Mouse (Mus musculus) frontal cortex, adult (tissue): Measurements from ENCODE around the gene Gm20388.

Source experiments
- ATAC-seq: cut with Nextera tagmentation; 2 replicates; pipeline ENCODE4 v1.9.2; 2017; ENCODE audit warnings: mild to moderate bottlenecking, moderate library complexity, mixed read lengths; ENCODE audit not compliant: low TSS enrichment

Gene Gm20388

DNA sequence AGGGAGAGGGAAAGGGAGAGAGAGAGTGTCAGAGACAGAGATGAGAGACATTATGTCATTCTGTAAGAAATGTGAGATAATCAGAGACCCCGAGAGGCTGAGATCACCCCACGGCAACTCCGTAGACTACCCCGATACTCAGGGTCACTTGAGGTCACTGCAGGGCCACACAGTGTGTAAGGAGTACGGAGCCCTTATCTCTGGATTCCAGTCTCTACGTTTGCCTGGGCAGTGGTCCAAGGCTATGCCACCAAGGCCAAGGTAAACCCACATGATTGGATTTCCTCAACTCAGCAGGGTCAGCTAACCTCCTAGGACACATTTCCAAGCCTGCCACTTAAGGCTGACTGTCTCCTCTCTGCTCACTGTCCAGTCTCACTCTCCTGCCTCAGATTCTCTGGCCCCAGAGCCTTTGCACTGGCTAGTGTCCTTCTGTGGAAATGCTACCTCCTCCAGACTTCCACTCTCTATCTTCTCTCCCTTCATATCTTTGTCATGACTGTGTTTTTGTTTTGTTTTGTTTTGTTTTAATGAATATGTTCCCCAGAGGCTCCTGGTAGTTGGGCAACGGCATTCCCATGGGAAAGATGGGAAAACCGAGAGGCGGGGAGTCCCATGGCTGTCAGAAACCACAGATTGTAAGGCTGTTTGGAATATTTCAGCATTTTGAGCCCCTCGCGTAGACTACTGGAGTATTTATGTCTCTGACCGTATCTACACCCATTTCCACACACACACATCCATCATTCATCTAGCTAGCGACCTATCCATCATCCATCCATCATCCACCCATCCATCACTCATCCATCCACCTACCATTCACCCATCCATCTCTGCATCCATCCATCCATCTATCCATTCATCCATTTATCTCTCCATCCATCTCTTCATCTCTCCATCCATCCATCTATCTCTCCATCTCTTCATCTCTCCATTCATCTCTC is 2745.7 kb downstream of the Gm20388 start:
- ATAC-seq = no peak

DNA sequence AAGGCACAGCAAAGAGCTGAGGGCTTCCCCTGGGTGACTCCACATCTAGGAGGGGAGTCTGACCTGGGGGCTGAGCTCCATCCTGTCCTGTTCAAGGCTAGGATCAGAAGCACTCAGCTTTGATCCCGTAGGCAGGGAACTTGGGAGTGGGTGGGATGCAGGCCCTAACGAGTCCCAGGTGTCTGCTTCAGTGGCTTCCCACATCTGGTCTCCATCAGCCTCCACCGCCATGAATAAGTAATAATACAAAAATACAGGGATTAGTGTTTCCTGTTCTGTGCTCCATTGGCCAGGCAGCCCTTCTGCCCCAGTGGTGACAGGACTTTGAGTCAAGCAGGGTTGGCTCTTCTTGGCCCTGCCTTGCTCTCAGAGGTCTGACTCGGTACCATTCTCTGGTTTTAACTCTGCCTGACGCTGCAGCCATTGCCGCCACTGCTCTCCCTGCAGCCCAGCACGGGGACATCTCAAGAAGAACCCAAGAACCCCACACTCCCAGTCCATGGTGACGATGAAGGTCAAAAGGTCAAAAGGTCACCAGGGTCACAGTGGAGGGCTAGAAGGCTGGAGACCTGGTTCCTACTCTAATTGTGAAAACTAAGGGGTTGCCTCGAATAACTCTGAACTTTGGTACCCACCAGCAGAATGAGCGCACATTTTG is 2747.6 kb downstream of the Gm20388 start:
- ATAC-seq = no peak

DNA sequence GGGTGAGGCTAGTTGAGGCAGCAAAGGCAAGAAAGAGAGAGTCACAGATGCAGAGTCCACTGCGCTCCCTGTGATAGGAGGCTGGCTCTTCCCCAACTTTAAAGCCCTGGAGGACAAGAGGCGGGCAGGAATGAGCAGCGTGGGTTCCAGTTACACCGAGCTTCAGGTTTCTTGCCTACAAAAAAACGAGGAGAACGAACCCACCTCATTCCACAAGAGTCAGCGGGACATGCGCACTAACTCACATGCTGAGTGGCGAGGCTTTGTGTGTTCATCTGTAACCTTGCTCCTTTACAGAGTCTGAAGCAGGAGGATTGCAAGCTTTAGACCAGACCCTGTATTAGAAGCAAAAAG is 2748.1 kb downstream of the Gm20388 start:
- no peak for ATAC-seq

DNA sequence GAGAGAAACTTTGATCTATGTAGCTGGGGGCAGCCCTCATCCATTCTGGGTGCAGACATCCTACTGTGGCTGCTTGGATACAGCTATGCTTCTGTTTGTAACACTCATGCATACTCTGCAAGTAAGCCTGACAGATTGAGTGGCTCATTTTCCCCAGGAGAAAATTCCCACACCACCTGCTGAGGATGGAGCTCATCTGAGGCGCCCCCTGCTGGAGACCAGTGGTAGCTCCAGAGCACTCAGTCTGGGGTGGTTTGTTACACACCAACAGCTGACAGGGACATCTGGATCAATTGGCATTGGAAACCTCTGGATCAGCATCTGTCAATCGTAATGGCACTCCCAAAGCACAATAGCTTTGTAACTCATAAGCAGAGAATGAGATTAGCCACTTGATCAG is 2749.4 kb downstream of the Gm20388 start:
- ATAC-seq = no peak

DNA sequence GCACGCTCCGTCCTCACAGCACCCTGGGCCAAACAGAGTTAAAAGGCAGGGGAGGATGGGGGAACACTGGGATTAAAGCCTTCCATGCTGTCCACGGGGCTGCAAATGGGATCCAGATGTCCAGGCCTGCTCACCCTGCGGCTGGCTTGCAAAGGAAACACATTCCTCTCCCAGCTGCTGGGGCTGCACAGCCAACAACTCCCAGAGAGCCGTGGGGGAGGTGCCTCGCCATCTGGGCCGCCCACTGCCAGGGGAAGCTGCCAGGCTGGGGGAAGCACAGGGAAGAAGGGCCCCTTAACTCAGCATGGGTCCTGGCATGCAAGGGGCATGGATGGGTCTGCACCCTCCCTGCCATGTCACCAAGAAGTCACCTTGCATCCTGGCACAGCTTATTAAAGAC is 2750.5 kb downstream of the Gm20388 start:
- ATAC-seq = peak; percentile 50

DNA sequence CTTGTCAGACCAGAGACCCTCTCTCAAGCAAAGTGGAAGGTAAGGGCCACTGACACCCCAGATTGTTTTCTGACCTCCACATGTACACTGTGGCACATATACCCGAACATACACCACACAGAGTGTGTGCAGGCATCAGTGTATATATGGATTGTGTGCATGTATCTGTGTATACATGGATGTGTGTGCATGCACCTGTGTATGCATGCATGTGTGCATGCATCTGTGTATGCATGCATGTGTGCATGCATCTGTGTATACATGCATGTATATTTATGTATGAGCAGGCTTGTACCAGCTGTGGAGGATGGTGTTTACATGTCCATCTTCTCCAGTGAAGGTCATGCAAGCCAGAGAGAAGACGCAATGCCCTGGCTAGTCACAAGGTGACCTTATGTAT is 2751.3 kb downstream of the Gm20388 start:
- no peak for ATAC-seq

DNA sequence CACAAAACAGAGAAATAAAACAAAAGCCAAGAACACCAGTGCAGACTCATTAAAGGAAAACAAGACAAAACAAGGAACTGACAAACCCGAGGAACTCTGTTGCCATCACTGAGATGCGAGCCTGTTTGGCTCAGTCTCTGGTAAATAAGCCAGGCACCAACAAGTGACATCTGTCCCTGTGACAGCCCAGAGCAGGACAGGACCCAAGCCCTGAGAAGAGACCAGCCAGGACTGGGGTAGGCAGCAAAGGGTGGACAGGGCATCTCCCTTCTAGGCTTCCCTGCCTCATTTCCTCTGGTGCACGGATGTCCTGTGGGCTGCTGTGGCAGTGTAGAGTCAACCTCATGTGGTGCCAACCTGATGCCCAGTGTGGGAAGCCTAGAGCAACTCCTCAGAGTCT is 2752.5 kb downstream of the Gm20388 start:
- ATAC-seq = no peak

DNA sequence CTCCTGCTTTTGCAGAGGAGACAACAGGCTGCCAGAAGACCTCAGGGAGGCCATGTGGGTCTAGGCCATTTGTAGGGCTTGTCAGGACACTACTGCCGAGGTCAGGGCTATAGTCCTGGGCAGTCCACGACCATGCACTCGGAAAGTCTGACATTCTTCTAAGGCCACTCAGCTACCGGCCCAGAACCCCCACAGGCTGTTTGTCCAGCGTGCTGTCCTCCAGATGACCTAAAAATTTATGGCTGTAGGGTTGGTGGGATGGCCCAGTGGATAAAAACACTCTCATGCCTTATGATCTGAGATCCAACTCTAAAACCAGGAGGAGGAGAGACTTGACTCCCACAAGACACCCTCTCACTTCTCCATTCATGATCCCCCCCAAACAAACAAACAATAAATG is 2753.0 kb downstream of the Gm20388 start:
- no peak for ATAC-seq

DNA sequence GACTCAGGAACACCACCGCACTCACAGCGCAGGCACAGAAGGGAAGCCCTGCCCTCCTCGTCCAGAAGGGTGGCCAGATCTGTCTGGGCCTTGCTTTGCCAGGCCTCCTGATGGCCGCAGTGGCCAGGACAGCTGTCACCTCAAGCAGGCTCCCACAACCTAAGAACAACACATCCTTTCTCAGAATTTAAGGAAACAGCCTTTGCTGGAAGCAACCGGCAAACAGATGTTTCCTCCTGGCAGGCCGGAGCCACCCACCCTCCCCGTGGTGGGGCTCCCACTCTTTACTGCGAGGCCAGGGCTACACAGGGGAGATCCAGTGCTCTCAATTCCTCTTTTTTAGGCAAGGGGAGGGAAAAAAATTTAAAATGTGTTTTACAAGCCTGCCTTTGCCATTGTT is 2754.6 kb downstream of the Gm20388 start:
- no peak for ATAC-seq

DNA sequence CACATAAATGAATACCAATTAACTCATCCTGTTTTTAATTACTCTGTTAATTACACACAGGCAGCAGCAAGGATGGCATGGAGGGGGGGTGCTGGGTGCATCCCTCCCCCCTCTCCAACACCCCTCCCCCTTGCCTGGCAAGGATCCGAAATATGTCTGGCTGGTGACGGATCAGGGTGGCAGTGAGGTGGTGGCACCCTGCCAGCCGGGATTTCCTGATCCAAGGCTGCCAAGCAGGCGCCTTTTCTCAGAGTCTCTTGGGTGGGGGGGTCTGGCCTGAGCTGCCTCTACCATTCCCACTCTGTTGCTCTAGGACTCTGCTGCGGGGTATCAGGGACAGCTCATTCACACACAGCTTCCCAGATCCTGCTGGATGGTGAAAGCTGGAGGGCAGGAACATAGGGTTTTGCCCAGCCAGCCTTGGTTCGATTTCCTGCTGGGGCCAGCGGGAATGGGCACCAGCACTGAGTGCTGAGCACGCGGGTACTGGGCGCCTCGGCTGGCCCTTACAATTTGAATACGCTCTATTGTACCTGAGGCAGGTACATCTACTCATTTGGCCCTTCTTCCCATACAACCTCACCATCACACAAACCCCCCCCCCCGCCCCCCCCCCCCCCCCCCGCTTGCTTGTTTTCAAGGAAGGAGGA is 2755.2 kb downstream of the Gm20388 start:
- no peak for ATAC-seq

DNA sequence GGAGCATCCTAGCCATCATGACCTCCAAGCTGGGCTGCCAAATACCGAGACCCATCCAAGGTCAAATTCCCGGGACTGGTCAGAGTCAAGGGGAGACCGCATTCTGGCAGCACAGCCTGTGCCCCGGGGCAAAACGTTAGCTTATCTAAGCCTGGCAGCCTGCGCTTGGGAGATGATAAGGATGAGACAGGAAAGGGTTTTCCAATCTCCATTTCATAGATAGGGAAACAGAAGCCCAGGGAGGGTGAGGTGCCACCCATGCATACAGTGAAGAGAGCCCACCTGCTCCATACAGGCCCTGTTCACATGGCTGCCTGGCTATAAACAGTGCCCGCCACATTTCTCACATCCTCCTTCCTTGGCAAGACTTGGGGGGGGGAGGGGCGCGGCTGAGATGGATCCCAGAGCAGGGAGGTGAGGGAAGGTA is 2755.7 kb downstream of the Gm20388 start:
- ATAC-seq = no peak

DNA sequence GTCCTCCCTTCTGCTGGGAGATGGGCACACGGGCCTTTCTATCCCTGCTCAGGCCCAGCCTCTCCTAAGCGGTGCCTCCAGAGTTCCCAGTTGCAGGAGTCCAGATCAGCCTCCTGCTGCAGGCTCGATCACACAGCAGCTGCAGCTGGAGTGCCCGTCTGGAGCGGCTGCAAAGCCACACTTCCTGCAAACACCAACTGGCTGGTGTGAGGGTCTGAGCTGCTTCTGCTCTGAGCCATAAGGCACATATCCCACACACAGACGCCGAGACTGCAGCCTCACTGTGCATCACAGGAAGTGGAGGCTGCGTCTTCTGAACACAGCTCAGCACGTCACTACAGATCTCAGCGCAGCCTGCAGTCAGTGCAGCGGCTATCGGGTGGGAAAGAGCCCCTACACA is 2756.2 kb downstream of the Gm20388 start:
- peak; percentile 80 for ATAC-seq

DNA sequence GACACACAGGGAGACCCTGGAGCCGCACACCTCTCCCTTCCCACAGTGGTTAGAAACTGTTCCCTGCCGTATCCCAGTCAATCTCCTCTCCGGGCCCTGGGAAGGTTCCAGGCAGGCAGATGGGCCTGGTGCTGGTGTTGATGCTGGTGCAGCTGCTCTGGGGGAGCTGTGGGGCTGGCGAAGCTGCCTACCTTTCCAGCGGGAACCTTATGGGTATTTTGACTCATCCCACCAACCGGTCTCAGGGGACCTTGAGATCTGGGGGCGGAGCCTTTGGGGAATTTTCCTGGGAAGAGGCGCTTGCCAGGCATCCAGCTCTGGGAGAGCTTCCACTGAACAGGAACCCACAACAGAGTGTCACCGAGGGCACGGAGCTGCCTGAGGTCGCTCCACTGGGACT is 2757.2 kb downstream of the Gm20388 start:
- ATAC-seq = peak; percentile 58

DNA sequence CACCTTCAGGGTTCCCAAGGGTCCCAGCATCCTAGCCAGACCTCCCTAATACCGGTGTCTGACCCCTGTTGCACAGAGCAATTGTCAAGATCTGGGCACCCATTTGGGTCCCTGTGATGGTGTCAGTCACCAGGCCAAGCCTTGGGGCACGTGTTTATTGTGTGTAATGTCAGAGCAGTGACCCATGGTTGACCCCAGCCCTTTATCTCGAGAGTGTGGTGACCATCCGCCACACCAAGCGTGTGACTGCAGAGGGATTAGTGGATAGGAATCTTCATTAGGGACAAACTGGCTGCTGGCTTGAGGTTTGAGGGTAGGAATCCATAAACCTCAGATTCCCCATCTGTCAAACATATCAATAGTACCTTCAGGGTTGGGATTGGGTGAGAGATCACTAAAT is 2758.7 kb downstream of the Gm20388 start:
- ATAC-seq = no peak

DNA sequence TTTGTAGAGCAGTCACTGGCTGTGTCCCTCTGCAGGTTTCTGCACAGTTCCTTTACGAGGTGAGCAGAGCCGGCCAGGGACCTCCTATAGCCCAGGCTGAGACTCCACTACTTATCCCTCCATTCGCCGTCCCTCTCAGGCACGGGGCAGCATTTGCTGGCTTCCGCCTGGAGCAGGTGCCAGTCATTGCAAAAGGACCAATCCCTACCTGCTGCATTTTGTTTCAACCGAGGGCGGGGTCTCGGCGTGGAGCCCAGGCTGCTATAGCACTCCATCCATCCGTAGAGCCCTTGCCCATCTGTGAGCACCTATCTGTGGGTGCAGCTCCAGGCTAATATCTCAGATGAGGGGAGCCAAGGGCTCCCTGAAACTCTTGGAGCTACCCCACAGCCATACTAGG is 2759.4 kb downstream of the Gm20388 start:
- ATAC-seq = no peak

DNA sequence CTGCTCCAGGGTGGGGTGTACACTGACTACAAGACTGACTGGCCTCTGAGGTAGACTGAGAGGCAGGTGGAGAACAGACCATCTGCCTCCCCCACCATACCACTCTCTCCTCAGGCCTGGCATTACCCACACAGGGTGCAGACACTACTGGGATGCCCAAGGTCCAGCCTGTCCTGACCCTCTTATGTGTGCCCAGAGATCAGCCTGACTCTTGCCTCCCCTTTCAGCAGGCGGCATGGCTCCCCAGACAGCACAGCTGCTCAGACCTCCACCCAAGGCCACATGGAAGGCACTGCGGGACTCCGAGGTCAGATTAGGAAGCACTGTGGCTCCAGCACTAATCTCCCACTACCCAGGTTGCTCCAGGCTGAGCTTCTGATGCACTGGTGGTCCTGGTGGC is 2760.1 kb downstream of the Gm20388 start:
- no peak for ATAC-seq

DNA sequence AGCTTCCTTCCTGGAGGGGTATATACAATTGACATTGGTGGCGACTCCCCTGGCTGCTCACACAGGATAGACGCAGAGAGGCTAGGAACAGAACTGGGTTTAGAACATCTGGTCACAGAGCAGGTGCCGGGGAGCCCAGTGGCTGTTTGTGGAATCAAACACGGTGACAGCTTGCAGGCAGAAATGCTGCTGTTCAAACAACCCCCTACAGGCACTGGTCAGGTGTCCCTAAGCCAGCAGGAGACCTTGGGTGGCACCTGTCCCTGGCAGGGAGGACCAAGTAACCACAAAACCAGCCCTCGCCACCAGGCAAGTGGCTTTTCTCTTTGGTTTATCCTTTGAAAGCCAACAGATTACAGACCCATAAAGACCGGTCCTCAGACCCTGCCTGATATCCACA is 2761.3 kb downstream of the Gm20388 start:
- ATAC-seq = no peak

DNA sequence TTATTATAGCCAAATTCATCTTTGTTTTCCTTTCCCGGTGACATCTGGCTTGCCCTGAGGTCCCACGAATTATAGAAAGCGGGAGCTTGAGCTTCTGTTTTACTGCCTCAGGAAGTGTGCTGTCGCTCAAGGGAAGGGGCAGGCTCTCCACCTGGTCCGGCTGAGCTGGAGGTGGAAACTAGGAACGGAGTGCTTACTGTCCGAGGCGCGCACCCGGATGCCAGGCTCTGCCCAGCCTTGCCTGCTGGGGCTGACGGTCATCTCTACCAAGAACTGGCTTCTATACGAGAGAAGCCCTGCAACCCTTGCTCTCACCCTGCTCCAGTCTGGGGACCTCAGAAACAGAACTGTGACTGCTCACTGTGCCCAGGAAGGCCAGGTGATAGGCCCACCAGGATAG is 2763.3 kb downstream of the Gm20388 start:
- ATAC-seq = no peak

DNA sequence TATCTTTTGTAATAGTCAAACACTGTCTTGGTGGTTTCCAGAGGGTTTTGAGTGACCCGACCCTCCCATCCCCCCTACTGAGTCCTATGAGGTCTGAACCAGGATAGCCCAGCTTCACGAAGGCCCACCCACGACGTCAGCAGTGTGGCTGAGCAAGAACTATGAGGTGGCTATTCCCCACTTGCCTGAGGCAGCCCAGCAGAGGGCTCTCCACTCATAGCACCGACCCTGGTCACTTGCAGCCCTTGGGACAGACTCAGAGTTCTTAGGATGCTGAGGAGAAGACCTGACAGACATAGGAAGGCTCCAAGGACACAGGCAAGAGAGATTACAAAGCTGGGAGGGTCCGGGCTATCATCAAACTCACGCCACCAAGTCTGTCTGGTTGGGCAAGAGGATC is 2764.4 kb downstream of the Gm20388 start:
- ATAC-seq = no peak

DNA sequence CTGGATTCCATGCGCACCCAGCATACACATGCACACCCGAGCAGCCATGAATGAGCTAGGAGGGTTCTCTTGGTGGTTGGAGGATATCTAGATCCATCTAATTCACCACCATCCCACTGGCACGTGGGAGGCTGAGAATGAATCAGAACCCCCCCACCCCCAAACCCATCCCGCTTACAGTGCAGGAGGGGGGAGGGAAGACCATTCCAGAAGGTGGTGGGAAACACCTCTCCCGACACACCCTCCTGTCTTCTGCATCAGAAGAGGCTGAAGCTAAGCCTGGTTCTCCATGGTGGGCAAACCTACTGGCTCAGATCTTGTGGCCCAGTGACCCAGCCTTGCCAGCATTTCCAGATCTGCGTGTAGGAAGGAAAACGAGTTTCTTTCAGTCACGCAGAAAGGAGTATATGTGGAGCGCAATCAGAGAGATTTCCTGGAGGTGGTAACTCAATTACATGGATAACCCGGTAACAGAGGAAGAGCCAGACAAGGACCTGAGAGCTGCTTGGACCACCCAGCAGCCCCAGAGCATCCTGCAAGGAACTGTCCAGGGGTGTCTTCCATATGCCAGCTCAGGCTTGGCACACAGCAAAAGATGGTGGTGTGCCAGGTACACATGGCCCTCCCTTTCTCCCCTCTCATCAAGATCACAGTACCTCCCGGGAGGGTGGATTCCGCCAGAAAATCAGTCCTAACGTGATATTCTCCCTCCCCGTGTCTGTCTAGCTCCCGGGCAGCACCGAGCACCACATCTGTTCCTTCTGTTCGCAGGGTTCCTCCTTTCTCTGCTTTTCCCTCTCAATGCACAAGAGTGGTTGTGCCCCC is 2765.2 kb downstream of the Gm20388 start:
- ATAC-seq = no peak

DNA sequence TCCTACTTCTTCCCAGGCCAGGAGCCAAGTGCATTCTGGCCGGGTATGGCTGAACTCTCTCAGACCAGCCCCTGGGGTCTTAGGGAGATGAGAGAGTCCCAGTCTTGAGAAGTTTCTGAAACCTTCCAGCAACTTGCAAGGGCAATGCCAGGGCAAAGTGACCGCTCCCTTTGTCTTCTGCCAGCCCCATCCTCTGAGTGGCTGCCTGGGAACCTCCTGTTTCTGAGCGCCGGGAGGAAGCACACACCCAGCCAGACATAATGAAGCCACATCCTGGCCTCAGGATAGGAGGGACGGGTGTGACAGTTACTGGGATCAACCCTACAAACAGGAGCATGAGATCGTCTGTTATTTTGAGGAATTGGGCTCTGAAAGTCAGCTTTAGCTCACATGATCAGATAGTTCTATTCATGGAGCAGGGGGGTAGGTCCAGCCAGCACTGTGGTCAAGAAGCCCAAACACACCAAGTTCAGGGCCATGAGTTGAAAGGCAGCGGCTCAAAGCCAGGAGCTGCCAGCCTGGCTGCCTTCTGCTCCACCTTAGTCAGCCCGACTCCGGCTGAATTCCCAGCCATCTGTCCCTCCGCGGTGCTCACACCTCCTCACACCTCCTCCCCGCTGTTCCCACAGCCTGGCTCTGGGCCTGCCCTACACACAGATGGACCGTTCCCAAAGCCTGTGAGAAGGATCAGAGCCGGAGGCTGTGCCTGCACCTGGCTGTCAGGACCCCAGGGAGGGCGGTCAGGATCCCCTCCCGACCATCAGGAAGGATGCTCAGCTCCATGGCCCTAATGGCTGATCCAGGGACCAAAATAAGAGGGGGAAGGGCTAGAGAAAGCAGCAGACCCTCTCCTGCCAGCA is 2766.2 kb downstream of the Gm20388 start:
- peak; percentile 56; the same call in 1 of the 2 replicates for ATAC-seq
